Mouse (Mus musculus) neural tube, embryonic 14.5 days (tissue): Measurements from ENCODE around the gene Fam53b. TPM values are rescaled to one million over a fixed set of nuclear protein-coding genes. Genes with fewer than 3 reads are reported as not detected.

ENCODE experiments used
- ATAC-seq: fragments of 200-750 bp; cut with Nextera tagmentation; 2 replicates; pipeline ENCODE4 v1.8.0; 2017; ENCODE audit warnings: low read depth, mild to moderate bottlenecking, moderate TSS enrichment, moderate library complexity
- H3K27ac ChIP-seq: fragments of 300-500 bp; sonication (generic); 2 replicates; pipeline ENCODE4 v1.5.1; 2014; ENCODE audit warnings: low read depth, mild to moderate bottlenecking, control low read depth, low read length, moderate library complexity, mixed read lengths
- H3K27me3 ChIP-seq: fragments of 300-500 bp; sonication (generic); 2 replicates; pipeline ENCODE4 v1.6.1; 2014; ENCODE audit warnings: low read length; ENCODE audit not compliant: control insufficient read depth, insufficient read depth
- H3K36me3 ChIP-seq: fragments of 300-500 bp; sonication (generic); 2 replicates; pipeline ENCODE4 v1.6.1; 2014; ENCODE audit warnings: low read length, mixed read lengths; ENCODE audit not compliant: control insufficient read depth, insufficient read depth
- H3K4me1 ChIP-seq: fragments of 300-500 bp; sonication (generic); 2 replicates; pipeline ENCODE4 v1.6.1; 2014; ENCODE audit warnings: low read length; ENCODE audit not compliant: control insufficient read depth, insufficient read depth
- H3K4me2 ChIP-seq: fragments of 300-500 bp; sonication (generic); 2 replicates; pipeline ENCODE4 v1.6.1; 2014; ENCODE audit warnings: mild to moderate bottlenecking, low read depth, low read length, control low read depth
- H3K4me3 ChIP-seq: fragments of 300-500 bp; sonication (generic); 2 replicates; pipeline ENCODE4 v1.5.1; 2014; ENCODE audit warnings: low read depth, low read length, control low read depth, mixed read lengths
- H3K9ac ChIP-seq: fragments of 300-500 bp; sonication (generic); replicated peaks from 2 replicates; pipeline ENCODE4 v1.6.1; 2014; ENCODE audit warnings: low read depth, mild to moderate bottlenecking, control low read depth, low read length, mixed read lengths
- H3K9me3 ChIP-seq: fragments of 300-500 bp; sonication (generic); 2 replicates; pipeline ENCODE4 v1.6.1; 2016; ENCODE audit warnings: low read length; ENCODE audit not compliant: control insufficient read depth
- WGBS: fragments of 180-500 bp; shearing (Covaris S2); extraction: QIAGEN DNeasy Blood & Tissue Kit; methylation state at CpG from one replicate; pipeline ENCODE4 v1.1.7; 2014; 5-methylcytosine and 5-hydroxymethylcytosine counted together
- polyA plus RNA-seq: library from polyadenylated mRNA; unstranded; fragments of >200 nt; fragmentation: Nextera tagmentation; extraction: Ambion mirVana; gene quantifications from 2 replicates; pipeline ENCODE4 v1.2.1, GENCODE M21; 2014

Fam53b gene
- polyA plus RNA-seq, 1 experiment from 2014 or later: 11.8 TPM

DNA sequence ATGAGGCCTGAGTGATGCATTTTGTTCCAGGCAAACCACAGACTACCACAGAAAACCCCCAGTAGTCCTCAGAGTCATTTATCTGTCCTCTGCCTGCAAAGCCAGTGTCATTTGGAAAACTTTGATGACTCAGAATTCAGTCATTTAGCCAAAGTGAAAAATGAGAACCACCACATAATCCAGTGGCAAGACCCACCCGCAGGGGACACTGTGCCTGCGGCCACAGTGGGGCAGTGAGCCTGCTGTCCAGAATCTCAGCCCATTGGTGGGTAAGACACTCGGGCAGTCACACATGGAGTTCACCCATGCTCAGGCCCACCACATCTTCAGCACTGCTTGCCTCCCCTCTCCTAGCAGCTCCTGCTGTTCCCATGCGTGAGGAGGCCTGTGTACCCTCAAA lies 94.1 kb downstream of the Fam53b start:
- WGBS: 87% methylated on average over 4 of the region's 4 CpGs
- Histone ChIP-seq H3K27ac (no peak overlapping the region), H3K9ac (no peak overlapping the region), H3K4me2 (no peak overlapping the region), H3K27me3 (no peaks in the 10 kb centered on the region), H3K4me3 (no peak overlapping the region), H3K9me3 (no peaks in the 10 kb centered on the region), H3K36me3 (peaks cover 7% of the 10 kb centered on the region), H3K4me1 (peaks cover 2% of the 10 kb centered on the region; the same call in 1 of the 2 replicates)
- no peak for ATAC-seq

DNA sequence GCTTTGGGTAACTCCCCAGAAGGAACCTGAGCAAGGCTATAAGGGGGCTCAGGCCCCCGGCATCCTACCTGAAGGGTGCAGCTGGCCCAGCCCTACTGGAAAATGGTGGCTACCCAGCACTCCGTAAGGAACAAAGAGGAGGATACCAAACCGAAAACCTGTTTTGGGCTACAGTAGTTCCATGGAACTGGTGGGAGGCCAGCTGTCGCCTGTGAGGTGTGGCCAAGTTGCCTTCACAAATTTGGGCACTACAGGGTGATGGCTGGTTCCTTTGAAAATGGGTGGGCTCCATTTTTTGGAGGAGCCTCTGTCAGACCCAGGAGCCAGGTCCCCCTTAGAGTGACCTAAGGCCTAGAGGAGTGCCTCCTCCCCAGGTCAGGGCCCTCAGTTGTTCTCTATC lies 98.4 kb downstream of the Fam53b start:
- no peak overlapping the region for H3K27ac ChIP-seq
- no peak overlapping the region for H3K9ac ChIP-seq
- H3K4me1 ChIP-seq: peaks cover 13% of the 10 kb centered on the region

DNA sequence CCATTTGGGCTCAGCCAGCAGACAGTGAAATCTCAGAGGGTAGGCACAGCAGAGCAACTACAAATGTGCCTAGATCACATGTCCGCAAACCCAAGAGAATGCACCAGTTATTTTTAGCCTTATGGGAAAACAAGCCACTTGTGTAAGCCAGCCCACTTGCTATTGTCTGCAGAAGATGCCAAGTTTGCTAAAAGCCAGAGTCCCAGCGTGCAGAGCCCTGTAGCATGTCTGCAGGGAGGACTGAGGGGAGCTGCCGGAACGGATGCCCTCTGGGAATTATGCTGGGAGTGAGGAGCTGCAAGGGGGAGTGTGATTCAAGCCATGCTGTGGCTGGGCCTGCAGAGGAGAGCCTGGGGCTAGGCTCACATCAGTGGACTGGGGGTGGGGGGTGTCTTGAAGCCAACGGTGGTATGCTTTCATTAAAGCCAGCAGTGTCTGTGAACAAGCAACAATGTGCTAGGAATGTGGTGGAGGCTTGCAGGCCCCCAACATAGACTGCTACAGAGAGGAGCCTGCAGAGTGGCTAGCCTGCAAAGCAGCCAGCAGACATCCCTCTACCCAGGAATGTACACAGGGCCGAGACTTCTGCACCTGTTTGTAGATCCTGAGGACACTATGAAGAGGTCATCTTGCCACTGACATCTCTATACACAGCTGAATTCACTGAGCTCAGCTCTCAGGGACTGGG lies 99.3 kb downstream of the Fam53b start:
- Histone ChIP-seq H3K36me3 (peaks cover 7% of the 10 kb centered on the region), H3K4me2 (no peak overlapping the region), H3K9me3 (no peaks in the 10 kb centered on the region), H3K27me3 (no peaks in the 10 kb centered on the region), H3K9ac (no peak overlapping the region), H3K4me3 (no peak overlapping the region), H3K27ac (peak overlapping the region; percentile 34; the same call in 1 of the 2 replicates), H3K4me1 (peaks cover 13% of the 10 kb centered on the region)
- WGBS: 36% methylated on average over 6 of the region's 6 CpGs
- peak; percentile 55; the same call in 1 of the 2 replicates for ATAC-seq

More for the DNA sequence above, 98.4 kb downstream of the Fam53b start:
- H3K27me3 ChIP-seq: no peaks in the 10 kb centered on the region
- H3K4me3 ChIP-seq: no peak overlapping the region
- 95% methylated on average over 4 of the region's 4 CpGs for WGBS
- H3K4me2 ChIP-seq: no peak overlapping the region
- no peak for ATAC-seq
- no peaks in the 10 kb centered on the region for H3K9me3 ChIP-seq
- peaks cover 7% of the 10 kb centered on the region for H3K36me3 ChIP-seq

DNA sequence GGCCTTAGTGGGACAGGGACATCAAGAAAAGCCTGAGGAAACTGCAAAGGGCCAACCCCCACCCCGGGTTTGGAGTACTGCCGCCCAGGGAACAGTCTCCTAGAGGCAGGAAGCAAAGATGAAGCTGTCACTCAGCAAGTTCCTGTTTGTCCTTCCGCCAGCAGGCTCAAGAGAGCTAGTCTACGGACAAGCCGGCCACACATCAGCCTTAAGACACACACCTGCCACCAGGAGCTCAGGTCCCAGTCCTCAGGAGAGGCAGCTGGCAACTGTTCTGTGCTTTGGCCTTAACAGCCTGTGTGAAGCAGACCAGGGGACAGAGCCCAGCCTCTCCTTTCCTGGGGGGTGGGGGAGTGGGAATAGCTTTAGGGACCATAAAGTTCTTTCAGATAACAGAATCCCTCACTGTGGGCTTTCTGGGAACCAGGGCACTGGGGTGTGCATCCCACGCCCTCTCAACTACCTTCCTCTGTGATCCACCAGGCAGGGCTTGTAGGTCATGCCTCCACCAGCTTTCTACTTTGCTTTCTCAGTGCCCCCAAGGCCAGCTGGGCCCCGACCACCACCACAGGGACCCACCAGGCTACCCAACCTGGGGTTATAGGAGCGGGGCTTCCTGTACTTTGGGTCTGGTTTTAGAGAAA lies 100.1 kb downstream of the Fam53b start:
- Histone ChIP-seq H3K27ac (no peak overlapping the region; the same call in 1 of the 2 replicates), H3K9me3 (no peaks in the 10 kb centered on the region), H3K4me2 (no peak overlapping the region), H3K4me1 (peaks cover 13% of the 10 kb centered on the region), H3K9ac (no peak overlapping the region), H3K4me3 (no peak overlapping the region), H3K27me3 (no peaks in the 10 kb centered on the region), H3K36me3 (peaks cover 7% of the 10 kb centered on the region)
- 67% methylated on average over 8 of the region's 8 CpGs for WGBS
- no peak for ATAC-seq

DNA sequence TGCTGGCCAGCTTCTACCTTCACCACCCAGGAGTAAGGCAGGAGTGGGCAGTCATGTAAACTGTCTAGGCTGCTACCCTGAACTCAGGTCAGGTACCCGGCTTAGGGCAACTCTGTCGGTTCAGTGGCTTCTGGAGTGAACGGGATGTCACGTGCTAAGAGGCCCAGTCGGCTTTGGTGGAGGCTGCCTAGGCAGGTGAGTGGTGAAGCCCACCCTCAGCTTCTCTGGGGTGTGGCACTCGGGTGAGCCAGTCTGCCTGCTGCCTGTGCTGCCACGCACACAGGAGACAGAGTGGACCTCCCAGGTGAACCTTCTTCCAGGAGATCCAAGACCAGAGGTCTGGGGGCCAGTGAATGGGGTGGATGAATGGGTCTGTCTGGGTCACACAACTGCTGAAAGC lies 100.7 kb downstream of the Fam53b start:
- Histone ChIP-seq H3K27ac (no peak overlapping the region), H3K4me2 (no peak overlapping the region), H3K9me3 (no peaks in the 10 kb centered on the region), H3K36me3 (peaks cover 7% of the 10 kb centered on the region), H3K4me1 (peaks cover 13% of the 10 kb centered on the region), H3K4me3 (no peak overlapping the region), H3K27me3 (no peaks in the 10 kb centered on the region), H3K9ac (no peak overlapping the region)
- 88% methylated on average over 7 of the region's 7 CpGs for WGBS
- ATAC-seq: no peak

DNA sequence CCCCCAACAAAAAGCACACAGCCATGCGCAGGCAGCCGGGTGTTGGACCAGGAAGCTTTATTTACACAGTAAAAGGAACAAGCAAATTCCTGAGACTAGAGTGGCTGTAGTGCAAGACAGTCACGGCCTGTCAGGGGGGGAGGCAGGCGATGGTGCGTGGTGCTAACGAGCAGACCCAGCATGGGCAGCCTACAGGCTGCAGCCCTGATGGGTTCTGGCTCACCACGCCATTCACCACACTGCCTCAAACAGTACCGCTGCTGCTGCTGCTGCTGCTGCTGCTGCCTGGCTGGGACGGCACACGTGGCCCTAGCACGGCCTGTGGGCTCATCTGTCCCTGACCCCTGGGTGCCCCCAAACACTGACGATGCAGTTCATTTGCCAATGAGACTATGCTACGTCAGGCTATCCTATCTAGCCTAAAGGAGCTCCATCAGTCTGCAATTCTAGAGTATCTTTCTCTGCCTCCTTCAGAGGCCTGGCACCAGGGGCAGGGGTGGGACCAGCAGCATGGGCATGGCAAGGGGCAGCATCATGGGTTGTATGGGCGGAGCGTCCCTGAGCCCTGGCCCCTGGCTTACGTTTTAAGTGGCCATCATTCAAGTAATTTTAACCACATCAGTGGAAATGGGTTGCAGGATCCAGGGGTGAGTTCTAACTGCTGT lies 101.5 kb downstream of the Fam53b start:
- Histone ChIP-seq H3K27ac (no peak overlapping the region), H3K4me2 (no peak overlapping the region), H3K9me3 (no peaks in the 10 kb centered on the region), H3K36me3 (peaks cover 7% of the 10 kb centered on the region), H3K4me1 (peaks cover 13% of the 10 kb centered on the region), H3K4me3 (no peak overlapping the region), H3K9ac (no peak overlapping the region), H3K27me3 (no peaks in the 10 kb centered on the region)
- 39% methylated on average over 16 of the region's 16 CpGs for WGBS
- peak; percentile 49; the same call in 1 of the 2 replicates for ATAC-seq

DNA sequence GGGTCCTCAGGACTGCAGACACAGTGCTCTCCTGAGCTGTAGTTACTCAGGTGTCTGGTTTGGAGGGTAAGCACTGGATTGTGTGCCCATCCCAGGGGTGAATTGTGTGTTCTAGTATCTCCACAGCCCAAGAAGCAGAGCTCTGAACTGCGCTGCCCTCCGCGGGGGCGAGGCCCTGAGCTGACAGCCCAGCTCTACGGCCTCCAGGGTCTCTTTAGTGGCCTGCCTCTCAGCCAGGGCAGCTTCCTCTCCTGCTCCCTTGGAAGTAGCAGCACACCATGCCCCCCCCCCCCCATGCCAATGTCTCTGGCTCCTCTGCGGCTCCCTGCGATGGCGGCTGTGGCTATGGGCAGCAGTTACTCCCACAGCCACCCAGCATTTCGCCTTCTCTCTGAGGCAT lies 102.1 kb downstream of the Fam53b start:
- Histone ChIP-seq H3K36me3 (peaks cover 7% of the 10 kb centered on the region), H3K4me2 (no peak overlapping the region), H3K27ac (no peak overlapping the region), H3K27me3 (no peaks in the 10 kb centered on the region), H3K9me3 (no peaks in the 10 kb centered on the region), H3K4me1 (peaks cover 13% of the 10 kb centered on the region), H3K9ac (no peak overlapping the region), H3K4me3 (no peak overlapping the region)
- 70% methylated on average over 9 of the region's 9 CpGs for WGBS
- no peak for ATAC-seq

DNA sequence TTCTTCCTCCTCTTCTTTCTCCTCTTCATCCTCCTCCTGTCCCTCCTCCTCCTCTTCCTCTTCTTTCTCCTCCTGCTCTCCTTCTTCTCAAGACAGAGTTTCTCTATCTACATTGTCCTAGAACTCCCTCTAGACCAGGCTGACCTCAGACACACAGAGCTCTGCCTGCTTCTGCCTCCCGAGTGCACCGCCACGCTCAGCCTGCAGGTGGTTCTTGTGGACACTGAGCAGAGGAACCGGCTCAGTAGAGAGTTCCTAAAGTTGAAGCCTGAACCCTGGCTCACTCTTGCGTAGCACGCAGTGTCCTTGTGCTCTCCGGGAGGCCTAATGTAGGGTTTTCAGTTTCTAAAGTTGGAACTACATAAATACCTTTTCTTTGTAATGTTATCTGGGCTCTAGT lies 108.6 kb downstream of the Fam53b start:
- no peak for ATAC-seq
- 90% methylated on average over 7 of the region's 7 CpGs for WGBS

DNA sequence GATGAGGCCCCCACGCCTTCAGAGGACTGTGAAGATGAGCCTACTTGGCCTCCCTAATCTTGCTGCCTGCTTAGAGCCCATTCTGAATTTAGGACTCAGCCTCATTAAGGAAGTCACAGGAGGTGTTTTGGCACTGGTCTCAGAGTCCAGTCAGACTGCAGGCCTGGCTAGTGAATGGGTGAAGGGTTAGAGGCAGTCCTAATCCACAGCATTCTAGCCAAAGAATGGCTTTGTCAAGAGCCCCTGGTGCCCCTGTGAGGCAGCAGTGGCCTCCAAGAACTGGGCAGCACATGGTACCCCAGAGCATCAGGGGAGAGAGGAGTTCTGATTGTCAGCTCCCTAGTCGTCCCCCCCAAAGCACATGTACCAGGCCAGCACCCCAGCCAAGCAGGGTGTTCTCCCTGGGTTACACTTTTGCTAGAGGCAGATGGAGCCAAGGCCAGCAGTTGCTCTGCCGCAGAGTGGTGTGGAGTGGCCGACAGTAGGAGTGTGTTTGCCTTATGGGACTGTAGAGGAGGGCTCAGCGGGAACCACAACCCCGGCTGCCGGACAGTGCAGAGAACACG lies 109.3 kb downstream of the Fam53b start:
- Histone ChIP-seq H3K36me3 (no peaks in the 10 kb centered on the region), H3K4me1 (no peaks in the 10 kb centered on the region), H3K4me3 (no peak overlapping the region), H3K27ac (no peak overlapping the region), H3K9me3 (no peaks in the 10 kb centered on the region), H3K27me3 (no peaks in the 10 kb centered on the region), H3K9ac (no peak overlapping the region), H3K4me2 (no peak overlapping the region)
- no peak for ATAC-seq
- WGBS: 93% methylated on average over 8 of the region's 8 CpGs

More for the DNA sequence above, 108.6 kb downstream of the Fam53b start:
- Histone ChIP-seq H3K4me2 (no peak overlapping the region), H3K27me3 (no peaks in the 10 kb centered on the region), H3K9me3 (no peaks in the 10 kb centered on the region), H3K36me3 (no peaks in the 10 kb centered on the region), H3K27ac (no peak overlapping the region), H3K9ac (no peak overlapping the region), H3K4me1 (no peaks in the 10 kb centered on the region), H3K4me3 (no peak overlapping the region)
